Mouse (Mus musculus): ENCODE data around the gene Gpr171.

GRCm38 (mm10) chr3:59129547-59129946 is 27.9 kb upstream of the Gpr171 start:
- TF ChIP-seq CTCF (IDR thresholded peaks at IDR 0.05; ENCODE audit: control insufficient read depth, insufficient read depth, low read length): no peak
- TF ChIP-seq POLR2A (IDR thresholded peaks at IDR 0.05; ENCODE audit: borderline replicate concordance, control insufficient read depth, low read depth, low read length): no peak

Measured in bone marrow, adult 2 months (tissue).